Mouse (Mus musculus): ENCODE measurements around the gene Usp48.

- TF ChIP-seq USF1 (IDR thresholded peaks at IDR 0.05; ENCODE audit: low read depth, low read length) (no peak), CTCF (conservative IDR thresholded peaks at IDR 0.05 in 1 of 2, IDR thresholded peaks at IDR 0.05 in 1 of 2; ENCODE audit: low read depth in 2 of 2, low read length in 2 of 2) (no peak), POLR2A (IDR thresholded peaks at IDR 0.05; ENCODE audit: low read depth, low read length) (no peak), MXI1 (IDR thresholded peaks at IDR 0.05; ENCODE audit: low read depth, low read length) (no peak), EP300 (IDR thresholded peaks at IDR 0.05; ENCODE audit: low read length) (no peak), HCFC1 (IDR thresholded peaks at IDR 0.05; ENCODE audit: low read depth, low read length) (no peak), CHD1 (IDR thresholded peaks at IDR 0.05; ENCODE audit: low read depth, low read length) (no peak), SIN3A (IDR thresholded peaks at IDR 0.05; ENCODE audit: low read length) (no peak), MAFK (IDR thresholded peaks at IDR 0.05; ENCODE audit: insufficient replicate concordance, low read length) (no peak), MAX (IDR thresholded peaks at IDR 0.05; ENCODE audit: low read length) (no peak), ZNF384 (IDR thresholded peaks at IDR 0.05; ENCODE audit: low read depth, low read length) (no peak), TBP (conservative IDR thresholded peaks at IDR 0.05; ENCODE audit: low read depth, low read length) (no peak), CHD2 (IDR thresholded peaks at IDR 0.05; ENCODE audit: low read length) (no peak), JUN (IDR thresholded peaks at IDR 0.05; ENCODE audit: insufficient read depth, low read depth, low read length) (no peak)
These were observed 93.8 kb downstream of the Usp48 start for GRCm38 (mm10) chr4:137687234-137687825.
